Mouse (Mus musculus): ENCODE measurements around the gene Ankrd40.

The Ankrd40 gene

GRCm38 (mm10) chr11:94351094-94351493 is 23.3 kb downstream of the Ankrd40 start:
- DNase-seq (ENCODE audit: low read depth, low spot score), result no peak

- peak; percentile 91 for DNase-seq (ENCODE audit: low read depth, low spot score)
These were observed 27.9 kb downstream of the Ankrd40 start for GRCm38 (mm10) chr11:94355521-94356217.

- no peak for DNase-seq (ENCODE audit: low read depth, low spot score)
These were observed 31.4 kb downstream of the Ankrd40 start for GRCm38 (mm10) chr11:94359168-94359567.

- no peak for DNase-seq (ENCODE audit: low read depth, low spot score)
These were observed 33.5 kb downstream of the Ankrd40 start for GRCm38 (mm10) chr11:94361166-94361870.

GRCm38 (mm10) chr11:94362101-94362500 is 34.3 kb downstream of the Ankrd40 start:
- no peak for DNase-seq (ENCODE audit: low read depth, low spot score)

- no peak for DNase-seq (ENCODE audit: low read depth, low spot score)
These were observed 35.9 kb downstream of the Ankrd40 start for GRCm38 (mm10) chr11:94363690-94364089.

GRCm38 (mm10) chr11:94365340-94365739 is 37.5 kb downstream of the Ankrd40 start:
- no peak for DNase-seq (ENCODE audit: low read depth, low spot score)

- DNase-seq (ENCODE audit: low read depth, low spot score), result no peak
These were observed 42.2 kb downstream of the Ankrd40 start for GRCm38 (mm10) chr11:94369981-94370380.

- DNase-seq (ENCODE audit: low read depth, low spot score), result peak; percentile 36
These were observed 43.0 kb downstream of the Ankrd40 start for GRCm38 (mm10) chr11:94370809-94371208.

GRCm38 (mm10) chr11:94374276-94374948 is 46.6 kb downstream of the Ankrd40 start:
- DNase-seq (ENCODE audit: low read depth, low spot score), result no peak

GRCm38 (mm10) chr11:94379061-94379460 is 51.3 kb downstream of the Ankrd40 start:
- no peak for DNase-seq (ENCODE audit: low read depth, low spot score)

GRCm38 (mm10) chr11:94379736-94380135 is 51.9 kb downstream of the Ankrd40 start:
- DNase-seq (ENCODE audit: low read depth, low spot score), result peak; percentile 37

GRCm38 (mm10) chr11:94385977-94386771 is 58.4 kb downstream of the Ankrd40 start:
- peak; percentile 68 for DNase-seq (ENCODE audit: low read depth, low spot score)

- DNase-seq (ENCODE audit: low read depth, low spot score), result no peak
These were observed 60.0 kb downstream of the Ankrd40 start for GRCm38 (mm10) chr11:94387756-94388155.

- no peak for DNase-seq (ENCODE audit: low read depth, low spot score)
These were observed 61.2 kb downstream of the Ankrd40 start for GRCm38 (mm10) chr11:94389021-94389420.

GRCm38 (mm10) chr11:94389724-94390396 is 62.1 kb downstream of the Ankrd40 start:
- DNase-seq (ENCODE audit: low read depth, low spot score), result no peak

- no peak for DNase-seq (ENCODE audit: low read depth, low spot score)
These were observed 63.0 kb downstream of the Ankrd40 start for GRCm38 (mm10) chr11:94390825-94391224.
